Mouse (Mus musculus) hematopoietic stem cell, adult 5-6 weeks (primary cell): ENCODE results near the gene Armt1. TPM values are rescaled to one million over a fixed set of nuclear protein-coding genes. Genes with fewer than 3 reads are reported as not detected.

Experiments
- ATAC-seq, 2 experiments: fragments of 125-278 bp in 1 of 2; replicated peaks in 1 of 2; 2 replicates each; pipeline ENCODE4 v1.8.0; 2016 to 2017; ENCODE audit warnings: inconsistent platforms in 2 of 2, mild to moderate bottlenecking in 2 of 2, moderate number of reproducible peaks in 2 of 2, low read depth in 1 of 2, moderate TSS enrichment in 1 of 2; ENCODE audit not compliant: low FRiP score in 2 of 2, poor library complexity in 2 of 2, severe bottlenecking in 2 of 2, insufficient read depth in 1 of 2, low TSS enrichment in 1 of 2
- total RNA-seq: library from RNA; stranded (forward); fragments of 172-1452, 232-1000 nt; gene quantifications from 2 replicates; pipeline ENCODE4 v1.2.3, GENCODE M21; 2017

The Armt1 gene
- total RNA-seq, result 19.3 and 31.4 TPM in 2 replicates

DNA sequence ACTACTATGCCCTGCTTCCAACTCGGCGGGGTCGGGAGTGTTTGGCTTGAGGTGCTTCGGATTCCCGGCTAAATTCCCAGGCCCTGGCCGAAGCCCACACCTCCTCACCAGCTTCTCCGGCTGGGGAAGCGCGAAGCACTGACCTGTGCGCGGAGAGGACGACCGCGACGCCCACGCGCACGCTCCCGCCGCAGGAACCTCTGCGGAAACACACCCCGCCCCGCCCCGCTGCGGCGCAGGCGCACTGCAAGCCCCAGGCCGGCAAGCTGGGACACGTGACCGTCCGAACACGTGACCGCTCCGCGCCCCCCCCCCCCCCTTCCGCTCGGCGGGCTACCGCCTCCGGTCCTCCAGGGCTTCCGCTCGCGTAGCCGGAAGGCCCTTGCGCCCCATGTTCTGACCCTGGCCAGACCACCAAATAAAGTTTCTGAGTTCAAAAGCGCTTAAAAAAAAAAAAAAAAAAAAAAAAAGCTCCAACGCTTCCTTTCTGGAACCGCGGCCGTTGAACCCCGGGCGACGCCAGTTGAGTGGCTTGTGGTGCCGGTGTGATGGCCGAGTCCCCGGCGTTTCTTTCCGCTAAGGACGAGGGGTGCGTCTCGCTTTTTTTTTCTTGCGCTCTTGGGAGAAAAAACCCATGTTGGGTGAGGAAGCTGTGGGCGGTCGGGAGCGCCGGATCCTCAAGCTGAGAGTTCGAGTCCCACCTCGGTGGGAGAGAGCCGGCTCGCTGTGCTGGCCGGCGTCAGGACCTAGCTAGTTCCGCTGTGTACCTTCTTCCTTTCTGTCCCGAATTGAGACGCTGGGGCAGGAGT is at the start of gene Armt1, which contains the start of gene Rmnd1:
TSS of gene Armt1 (plus strand) at position 345 of the 809 bp plus-strand sequence.
TSS of gene Rmnd1 (minus strand) at position 266 of the 809 bp plus-strand sequence.
- ATAC-seq, result peak; percentile 71 to 85

DNA sequence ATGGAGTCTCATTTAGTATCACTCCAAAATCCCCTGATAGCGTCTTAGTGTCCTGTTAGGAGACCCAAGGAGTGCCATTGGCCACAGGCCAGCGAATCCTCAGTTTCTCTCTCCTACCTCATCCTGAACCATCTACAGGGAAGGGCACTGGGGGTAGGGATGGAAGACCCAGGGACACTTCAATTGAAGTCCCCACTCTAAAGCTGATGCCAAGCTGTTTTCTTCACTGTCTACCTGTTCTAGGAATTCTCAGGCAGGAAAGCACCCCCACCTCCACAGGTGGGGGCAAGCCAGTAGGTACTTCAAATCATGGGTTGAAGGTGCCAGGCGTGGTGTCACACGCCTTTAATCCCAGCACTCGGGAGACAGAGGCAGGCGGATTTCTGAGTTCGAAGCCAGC is 48.0 kb upstream of the Armt1 start:
- ATAC-seq, result no peak

DNA sequence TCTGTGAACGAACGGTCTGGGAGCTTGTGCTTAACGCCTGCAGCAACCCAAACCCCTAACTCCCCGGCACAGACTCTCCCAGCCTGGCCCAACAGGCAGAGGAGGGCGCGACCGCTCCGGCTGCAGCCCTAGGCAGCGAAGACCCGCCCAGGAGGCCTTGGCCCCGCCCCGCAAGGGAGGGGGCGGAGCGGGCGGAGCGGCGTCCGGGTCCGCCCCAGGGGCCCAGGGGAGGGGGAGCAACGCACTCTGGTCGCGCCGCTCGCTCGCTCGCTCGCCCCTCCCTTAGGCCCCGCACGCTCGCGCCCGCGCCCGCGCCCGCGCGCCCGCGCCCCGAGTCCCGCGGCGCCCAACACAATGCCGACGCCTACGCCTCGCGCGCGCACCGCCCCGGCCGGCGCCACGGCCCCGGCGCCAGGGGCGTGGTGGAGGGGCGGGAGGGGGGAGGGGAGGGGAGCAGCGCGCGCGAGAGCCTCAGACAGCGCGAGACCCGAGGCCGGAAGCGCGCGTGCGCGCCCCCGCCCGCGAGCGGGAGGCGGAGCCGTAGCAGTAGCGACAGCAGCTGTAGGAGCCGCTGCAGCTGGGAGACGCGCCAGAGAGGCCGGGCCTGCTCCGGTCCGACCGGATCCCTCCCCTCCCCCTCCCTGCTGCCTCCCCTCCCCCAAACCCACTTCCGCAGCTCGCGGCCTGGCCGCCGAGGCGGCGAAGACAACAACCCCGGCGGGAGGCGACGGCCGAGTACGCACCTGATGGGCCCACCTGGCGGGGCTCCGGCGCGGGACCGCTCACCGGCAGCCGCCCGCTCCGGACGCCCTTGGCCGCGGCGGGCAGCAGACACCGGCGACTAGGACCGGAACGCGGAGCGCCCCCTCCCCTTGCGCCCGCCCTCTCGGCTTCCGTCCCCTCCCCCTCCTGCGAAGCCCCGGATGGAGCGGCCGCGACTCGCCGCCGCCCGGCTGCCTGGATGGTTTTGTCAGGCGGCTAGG is 45.4 kb upstream of the Armt1 start:
- ATAC-seq, result peak; percentile 85 to 86

DNA sequence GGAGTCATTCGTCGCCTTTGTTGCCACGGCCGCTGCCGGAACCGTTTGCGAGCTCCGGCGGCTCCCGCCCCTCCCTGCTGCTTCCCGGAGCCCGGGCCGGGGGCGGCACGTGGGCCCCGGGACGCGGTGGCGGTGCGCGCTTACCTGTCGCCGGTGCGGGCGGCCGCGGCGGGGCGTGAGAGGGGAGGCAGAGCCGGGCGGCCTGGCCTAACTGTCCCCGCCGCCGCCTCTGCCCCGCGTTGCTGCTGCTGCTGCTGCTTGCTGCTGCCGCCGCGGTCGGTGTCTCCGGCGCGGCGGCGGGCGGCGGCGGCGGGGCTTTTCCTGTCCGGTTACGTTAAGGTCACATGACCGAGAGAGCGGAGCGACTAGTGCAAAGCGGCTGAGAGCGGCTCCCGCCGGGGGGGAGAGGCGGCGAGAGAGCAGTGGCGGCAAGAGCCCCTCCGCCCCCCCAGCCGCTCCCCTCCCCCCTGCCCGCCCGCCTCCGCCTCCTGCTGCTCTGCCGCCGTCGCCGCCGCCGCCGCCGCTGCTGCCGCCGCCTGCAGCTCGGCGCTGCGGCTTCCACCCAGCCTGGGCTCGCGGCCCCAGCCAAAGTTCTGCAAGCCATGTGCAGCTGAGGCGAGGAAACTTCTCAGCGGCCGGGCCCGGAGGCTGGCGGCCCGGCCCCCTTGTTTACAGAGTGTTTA is 44.4 kb upstream of the Armt1 start, which contains the start of gene Zbtb2:
TSS of gene Zbtb2 (minus strand) at position 408 of the 683 bp plus-strand sequence.
- ATAC-seq, result peak in 1 of 2 experiments; percentile 16; a peak in 2 of 4 replicates

- ATAC-seq, result peak in 1 of 2 experiments; percentile 4; a peak in 1 of 4 replicates
Measured at GRCm38 (mm10) chr10:4388384-4388745, 43.9 kb upstream of the Armt1 start.

DNA sequence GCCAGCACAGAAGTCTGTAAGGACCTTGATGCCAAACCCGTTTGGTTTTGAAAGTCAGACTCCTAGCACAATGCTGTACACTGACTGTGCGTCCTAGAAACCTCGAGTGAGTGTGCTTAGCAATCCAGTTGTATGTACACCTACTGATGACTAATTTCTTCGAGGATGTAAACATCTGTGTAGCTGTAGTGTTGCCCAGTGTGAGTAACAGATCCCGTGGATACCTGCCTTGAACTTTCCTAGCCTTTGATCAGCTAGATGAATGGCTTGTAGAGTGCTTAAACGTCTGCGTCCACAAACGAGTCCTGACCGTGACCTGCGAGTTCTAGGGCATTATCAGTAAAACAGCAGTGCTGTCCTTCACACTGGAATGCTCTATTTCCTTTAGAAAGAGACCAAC is 43.2 kb upstream of the Armt1 start:
- no peak for ATAC-seq

DNA sequence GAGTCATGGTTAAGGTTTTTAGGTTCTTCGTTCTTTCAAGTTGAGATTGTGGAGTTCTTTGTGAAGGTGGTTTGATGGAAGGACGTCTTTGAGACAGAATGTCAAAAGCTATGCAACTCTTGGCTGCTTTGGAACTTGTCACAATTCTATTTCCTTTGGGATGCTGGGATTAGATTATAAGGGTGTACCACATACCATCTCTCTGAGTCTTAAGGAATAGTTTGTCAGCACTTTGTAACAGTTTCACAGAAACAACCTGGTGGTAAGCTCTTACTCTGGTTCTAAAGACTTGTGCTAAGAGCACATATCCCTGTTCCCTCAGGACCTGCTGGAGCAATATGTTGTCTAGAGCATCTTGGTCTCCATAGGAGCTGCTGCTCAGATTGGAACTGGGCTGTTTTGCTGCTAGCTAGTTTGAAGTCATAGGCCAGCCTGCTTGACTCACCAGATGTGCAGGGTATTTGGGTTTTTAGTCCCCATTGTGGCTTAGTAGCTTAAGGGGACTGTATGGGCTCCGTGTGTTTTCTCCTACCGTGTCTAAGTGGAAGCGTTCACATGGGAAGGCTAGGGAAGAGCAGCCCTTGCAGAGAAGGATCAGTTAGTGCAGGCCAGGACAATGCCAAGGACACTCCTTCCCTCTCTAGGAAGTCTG is 42.7 kb upstream of the Armt1 start:
- no peak for ATAC-seq

GRCm38 (mm10) chr10:4390550-4390949 is 41.7 kb upstream of the Armt1 start:
- ATAC-seq, result no peak

GRCm38 (mm10) chr10:4391076-4391475 is 41.2 kb upstream of the Armt1 start:
- no peak for ATAC-seq

- ATAC-seq, result peak; percentile 30 to 60; a peak in 2 of 4 replicates
Measured at GRCm38 (mm10) chr10:4391851-4392250, 40.4 kb upstream of the Armt1 start.

- ATAC-seq, result no peak
Measured at GRCm38 (mm10) chr10:4395321-4395720, 36.9 kb upstream of the Armt1 start.

GRCm38 (mm10) chr10:4398058-4398457 is 34.2 kb upstream of the Armt1 start:
- ATAC-seq, result no peak

- ATAC-seq, result peak; percentile 70 to 84; a peak in 2 of 4 replicates
Measured at GRCm38 (mm10) chr10:4404895-4405491, 27.3 kb upstream of the Armt1 start.

DNA sequence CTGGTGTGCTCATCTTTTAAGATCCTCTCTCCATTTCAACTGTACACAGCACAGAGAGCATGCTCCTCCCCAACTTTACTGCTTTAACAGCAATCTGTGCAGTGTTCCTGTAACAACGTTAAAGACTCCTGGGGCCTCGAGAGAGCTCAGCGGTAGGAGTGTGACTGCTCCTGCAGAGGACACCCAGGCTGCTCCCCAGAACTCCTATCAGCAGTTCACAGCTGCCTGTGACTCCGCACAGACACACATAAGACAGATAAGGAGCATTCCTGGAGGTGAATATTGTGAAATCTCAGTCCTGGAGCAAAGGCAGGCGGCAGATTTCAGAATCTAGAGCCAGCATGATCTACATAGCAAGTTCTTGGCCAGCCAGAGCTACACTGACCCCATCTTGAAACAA is 26.8 kb upstream of the Armt1 start:
- no peak for ATAC-seq

- ATAC-seq, result no peak
Measured at GRCm38 (mm10) chr10:4407191-4407590, 25.1 kb upstream of the Armt1 start.

GRCm38 (mm10) chr10:4425245-4425644 is 7.0 kb upstream of the Armt1 start:
- no peak; a peak in 1 of 4 replicates for ATAC-seq
